Mouse (Mus musculus) bone marrow macrophage, adult 2 months (primary cell): Measurements from ENCODE around the gene Jade2.

Experiments used
- CTCF ChIP-seq: IDR thresholded peaks from 2 replicates; pipeline ENCODE4 v1.5.1; 2012; ENCODE audit warnings: low read depth, mild to moderate bottlenecking, low read length, moderate library complexity
- POLR2A ChIP-seq: IDR thresholded peaks from 2 replicates; pipeline ENCODE4 v1.6.1; 2012; ENCODE audit warnings: mild to moderate bottlenecking, low read depth, low read length, borderline replicate concordance

DNA sequence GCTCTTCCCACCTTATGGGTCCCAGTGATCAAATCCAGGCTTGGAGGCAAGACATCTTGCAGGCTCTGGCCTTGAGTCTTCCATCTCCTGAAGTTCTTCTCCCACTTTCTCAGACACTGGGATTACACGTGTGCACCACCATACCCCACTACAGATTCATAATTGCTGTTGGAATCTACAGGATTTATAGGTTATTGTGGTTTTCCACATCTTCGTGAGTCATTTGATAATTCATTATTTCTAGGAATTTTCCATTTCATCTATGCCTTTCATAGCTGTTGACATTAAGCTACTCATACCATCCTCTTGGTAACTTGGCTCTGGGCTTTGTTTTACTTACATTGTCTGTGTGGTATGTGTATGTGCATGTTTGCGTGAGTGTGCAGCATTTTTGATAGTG is 46.8 kb upstream of the Jade2 start:
- TF ChIP-seq POLR2A = no peak
- TF ChIP-seq CTCF = no peak
